Mouse (Mus musculus) forebrain, embryonic 14.5 days (tissue): ENCODE results near the gene Rtp2. TPM values are rescaled to one million over a fixed set of nuclear protein-coding genes. Genes with fewer than 3 reads are reported as not detected.
"Not testable (repeated sequence)": the region's sequence is repeated elsewhere in the genome, so short reads cannot be mapped to it uniquely, and the experiment has no call there.

Experiments used
- ATAC-seq: fragments of 200-750 bp; cut with Nextera tagmentation; 2 replicates; pipeline ENCODE4 v1.8.0; 2017; ENCODE audit warnings: mild to moderate bottlenecking, moderate library complexity
- DNase-seq: peaks from one replicate; pipeline ENCODE4 v3.0.0-alpha.2; 2015; ENCODE audit warnings: low spot score
- H3K27ac ChIP-seq: fragments of 300-500 bp; sonication (generic); 2 replicates; pipeline ENCODE4 v1.5.1; 2014; ENCODE audit warnings: low read depth, mild to moderate bottlenecking, control low read depth, low read length, moderate library complexity
- H3K27me3 ChIP-seq: fragments of 300-500 bp; sonication (generic); replicated peaks from 2 replicates; pipeline ENCODE4 v1.6.1; 2014; ENCODE audit warnings: low read length, control low read depth, mixed read lengths; ENCODE audit not compliant: control insufficient read depth, insufficient read depth
- H3K36me3 ChIP-seq: fragments of 300-500 bp; sonication (generic); 2 replicates; pipeline ENCODE4 v1.6.1; 2014; ENCODE audit warnings: low read length, control low read depth; ENCODE audit not compliant: control insufficient read depth, insufficient read depth
- H3K4me1 ChIP-seq: fragments of 300-500 bp; sonication (generic); 2 replicates; pipeline ENCODE4 v1.6.1; 2014; ENCODE audit warnings: antibody characterized with exemption, low read length, control low read depth; ENCODE audit not compliant: control insufficient read depth, insufficient read depth
- H3K4me2 ChIP-seq: fragments of 300-500 bp; sonication (generic); 2 replicates; pipeline ENCODE4 v1.6.1; 2014; ENCODE audit warnings: mild to moderate bottlenecking, control low read depth, low read length
- H3K4me3 ChIP-seq: fragments of 300-500 bp; sonication (generic); 2 replicates; pipeline ENCODE4 v1.5.1; 2014; ENCODE audit warnings: low read depth, low read length, control low read depth
- H3K9ac ChIP-seq: fragments of 300-500 bp; sonication (generic); 2 replicates; pipeline ENCODE4 v1.6.1; 2014; ENCODE audit warnings: mild to moderate bottlenecking, low read length, control low read depth, moderate library complexity
- H3K9me3 ChIP-seq: fragments of 300-500 bp; sonication (generic); replicated peaks from 2 replicates; pipeline ENCODE4 v1.6.1; 2016; ENCODE audit warnings: low read length, control low read depth, mixed read lengths; ENCODE audit not compliant: control insufficient read depth
- WGBS: fragments of 180-500 bp; shearing (Covaris S2); extraction: QIAGEN DNeasy Blood & Tissue Kit; methylation state at CpG from one replicate; pipeline ENCODE4 v1.1.7; 2014; 5-methylcytosine and 5-hydroxymethylcytosine counted together
- polyA plus RNA-seq: library from polyadenylated mRNA; unstranded; fragments of >200 nt; fragmentation: Nextera tagmentation; extraction: Ambion mirVana; gene quantifications from 2 replicates; pipeline ENCODE4 v1.2.1, GENCODE M21; 2014

The Rtp2 gene
- polyA plus RNA-seq, 1 experiment from 2014 or later: not detected

DNA sequence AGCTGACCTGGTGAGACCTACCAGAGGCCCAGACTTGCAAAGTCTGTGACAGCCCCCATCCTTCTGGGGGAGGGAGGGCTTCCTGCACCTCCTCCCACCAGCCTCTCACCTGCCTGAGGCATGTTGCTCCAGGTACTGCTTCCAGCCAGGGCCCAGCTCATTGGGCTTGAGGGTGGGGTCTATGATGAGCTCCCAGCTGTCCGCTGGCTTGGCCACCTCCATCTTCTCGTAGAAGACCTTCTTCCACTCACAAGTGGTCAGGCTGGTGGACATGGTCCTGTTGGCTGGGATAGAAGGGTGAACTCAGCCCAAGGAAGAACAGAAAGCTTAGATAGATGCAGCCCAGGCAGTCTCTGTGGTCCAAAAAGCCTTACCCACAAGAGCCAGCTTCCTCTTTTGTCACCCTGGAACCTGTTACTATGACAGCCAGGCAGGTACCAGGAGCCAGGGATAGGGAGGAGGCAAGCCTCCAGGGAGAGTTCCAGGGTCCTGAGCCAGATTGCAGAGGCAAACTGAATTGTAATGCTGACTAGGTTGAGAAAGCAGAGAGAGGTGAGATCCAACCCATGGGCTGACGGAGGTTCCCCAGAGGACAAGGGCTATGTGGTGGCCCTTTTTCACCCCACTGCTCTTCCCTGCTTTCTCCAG, 1.6 kb downstream of the Rtp2 start:
- no peak overlapping the region for H3K9ac ChIP-seq
- no peaks in the 10 kb centered on the region for H3K9me3 ChIP-seq
- no peak overlapping the region for H3K4me2 ChIP-seq
- no peak for DNase-seq
- H3K27me3 ChIP-seq: no peaks in the 10 kb centered on the region
- no peak overlapping the region for H3K27ac ChIP-seq
- no peak for ATAC-seq
- no peak overlapping the region for H3K4me3 ChIP-seq
- WGBS: 93% methylated on average over 3 of the region's 3 CpGs
- H3K36me3 ChIP-seq: no peaks in the 10 kb centered on the region
- H3K4me1 ChIP-seq: no peaks in the 10 kb centered on the region

DNA sequence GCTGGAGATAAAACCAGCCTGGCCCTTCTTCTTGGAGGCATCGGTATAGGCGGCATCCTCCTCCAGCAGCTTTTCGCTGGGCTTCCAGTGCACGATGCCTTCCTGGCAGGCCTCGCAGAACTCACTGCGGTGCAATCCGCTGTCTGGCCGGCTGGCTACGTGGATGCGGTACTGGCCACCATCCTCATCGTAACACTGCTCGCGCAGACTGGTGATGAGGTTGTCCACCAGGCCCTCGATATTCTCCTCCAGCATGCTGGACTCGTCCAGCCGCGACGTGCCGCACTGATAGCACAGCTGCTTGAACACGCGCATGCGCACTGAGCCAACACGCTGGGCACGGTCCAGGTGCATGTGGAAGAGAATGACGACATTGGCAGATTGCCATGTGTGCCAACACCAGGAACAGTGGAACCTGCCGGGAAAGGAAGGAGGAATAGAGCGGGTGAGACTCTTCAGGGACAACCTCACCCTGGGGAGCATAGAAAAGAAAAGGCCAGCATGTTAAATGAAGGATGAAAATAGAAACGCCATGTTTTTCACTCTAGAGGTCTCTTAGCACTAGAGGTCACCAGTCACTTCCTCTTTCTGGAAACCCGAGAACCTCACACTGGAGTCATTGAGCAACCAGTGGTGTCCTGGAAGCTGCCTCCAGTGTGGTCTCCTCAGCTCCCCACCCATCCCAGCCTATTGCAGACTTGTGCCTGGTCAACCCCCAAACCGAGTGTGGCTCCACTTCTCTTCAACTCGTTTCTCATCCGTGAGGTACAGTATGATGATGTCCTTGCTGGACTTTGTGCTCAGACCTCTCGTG, 4.7 kb downstream of the Rtp2 start:
- WGBS: 91% methylated on average over 33 of the region's 33 CpGs
- no peak for ATAC-seq

DNA sequence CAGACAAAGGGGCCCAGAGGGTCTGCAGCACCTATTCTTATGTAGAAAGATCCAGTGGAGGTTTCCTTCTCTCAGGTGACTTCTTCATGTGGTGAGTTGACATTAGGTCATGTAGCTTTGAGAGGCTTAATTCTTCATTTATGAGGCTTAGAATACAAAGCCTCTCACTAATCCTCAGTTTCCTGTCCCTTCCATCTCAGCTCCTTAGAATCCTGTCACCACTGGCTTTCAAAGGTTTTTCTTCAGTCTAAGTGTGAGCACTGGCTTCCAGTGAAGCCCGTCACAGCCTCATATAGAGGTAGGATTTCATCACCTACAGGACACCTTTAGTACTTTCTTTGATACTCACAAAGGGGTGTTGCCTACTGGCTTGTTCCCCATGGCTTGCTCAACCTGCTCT, 9.3 kb downstream of the Rtp2 start:
- 80% methylated on average over 1 of the region's 1 CpGs for WGBS
- H3K27me3 ChIP-seq: no peaks in the 10 kb centered on the region
- H3K27ac ChIP-seq: no peak overlapping the region
- H3K4me3 ChIP-seq: no peak overlapping the region
- DNase-seq (no peak), ATAC-seq (no peak)
- H3K4me1 ChIP-seq: no peaks in the 10 kb centered on the region
- H3K36me3 ChIP-seq: no peaks in the 10 kb centered on the region
- no peak overlapping the region for H3K9ac ChIP-seq
- H3K4me2 ChIP-seq: no peak overlapping the region
- H3K9me3 ChIP-seq: no peaks in the 10 kb centered on the region

More for the DNA sequence above, 4.7 kb downstream of the Rtp2 start:
- H3K4me2 ChIP-seq: no peak overlapping the region
- H3K27ac ChIP-seq: no peak overlapping the region
- no peak overlapping the region for H3K4me3 ChIP-seq
- H3K9me3 ChIP-seq: no peaks in the 10 kb centered on the region
- no peaks in the 10 kb centered on the region for H3K27me3 ChIP-seq
- H3K36me3 ChIP-seq: no peaks in the 10 kb centered on the region
- H3K4me1 ChIP-seq: no peaks in the 10 kb centered on the region
- no peak overlapping the region for H3K9ac ChIP-seq
- DNase-seq: no peak

DNA sequence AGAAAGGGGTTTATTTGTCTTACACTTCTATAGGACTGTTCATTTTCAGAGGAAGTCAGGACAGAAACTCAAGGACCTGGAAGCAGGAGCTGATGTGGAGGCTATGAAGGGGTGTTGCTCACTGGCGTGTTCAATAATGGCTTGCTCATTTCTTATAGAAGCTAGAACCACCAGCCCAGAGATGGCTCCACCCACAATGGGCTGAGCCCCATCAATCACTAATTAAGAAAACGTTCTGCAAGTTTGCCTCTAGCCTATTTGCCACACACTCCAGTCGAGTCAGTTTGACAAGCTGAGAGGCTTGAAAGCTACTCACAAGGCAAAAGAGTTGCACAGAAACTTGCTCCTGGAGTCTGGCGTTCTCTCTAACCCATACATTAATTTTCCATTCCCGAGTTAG, 10.5 kb downstream of the Rtp2 start:
- Histone ChIP-seq H3K9me3 (no peaks in the 10 kb centered on the region), H3K4me3 (no peak overlapping the region), H3K4me2 (no peak overlapping the region), H3K4me1 (no peaks in the 10 kb centered on the region), H3K36me3 (no peaks in the 10 kb centered on the region), H3K27me3 (no peaks in the 10 kb centered on the region), H3K9ac (no peak overlapping the region), H3K27ac (no peak overlapping the region)
- ATAC-seq (no peak), DNase-seq (no peak)
- WGBS: 61% methylated on average over 5 of the region's 5 CpGs

DNA sequence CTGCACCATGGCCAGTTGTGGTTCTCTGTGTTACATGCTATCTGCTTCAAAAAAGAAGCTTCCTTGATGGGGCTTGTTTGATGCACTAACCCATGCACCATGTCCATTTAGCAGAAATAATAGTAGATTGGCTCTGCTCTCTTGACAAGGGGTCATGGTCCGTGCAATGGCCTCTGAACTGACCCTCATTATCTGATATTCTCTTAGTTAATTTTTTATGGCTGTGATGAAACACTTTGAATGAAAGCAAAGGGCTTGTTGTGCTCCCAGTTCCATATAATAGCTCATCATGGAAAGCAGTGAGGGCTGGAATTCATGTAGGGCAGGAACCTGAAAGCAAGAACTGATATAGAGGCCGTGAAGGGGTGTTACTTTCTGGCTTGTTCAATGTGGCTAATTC, 12.8 kb downstream of the Rtp2 start:
- WGBS: 75% methylated on average over 2 of the region's 2 CpGs
- H3K27me3 ChIP-seq: no peaks in the 10 kb centered on the region
- no peaks in the 10 kb centered on the region for H3K4me1 ChIP-seq
- no peak for DNase-seq
- no peak for ATAC-seq
- no peak overlapping the region for H3K9ac ChIP-seq
- H3K27ac ChIP-seq: no peak overlapping the region
- no peak overlapping the region for H3K4me3 ChIP-seq
- no peaks in the 10 kb centered on the region for H3K36me3 ChIP-seq
- no peaks in the 10 kb centered on the region for H3K9me3 ChIP-seq
- no peak overlapping the region for H3K4me2 ChIP-seq

DNA sequence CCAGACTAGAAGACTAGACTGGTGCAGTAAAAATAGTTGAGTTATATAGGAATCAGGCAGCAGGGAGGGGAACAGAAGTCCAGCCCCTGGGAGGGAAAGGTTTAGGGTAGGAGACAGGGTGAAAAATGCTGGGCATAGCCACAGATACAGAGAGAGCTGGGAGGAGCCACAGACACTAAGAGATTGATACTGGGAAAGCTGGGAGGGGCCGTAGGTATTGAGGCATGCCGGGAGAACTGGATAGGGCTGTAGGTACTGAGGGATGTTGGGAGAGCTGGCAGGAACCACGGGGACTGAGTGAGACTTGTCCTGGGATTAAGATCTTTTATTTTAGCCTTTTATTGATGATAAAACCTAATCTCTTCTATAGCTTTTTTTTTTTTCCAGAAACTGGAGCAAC, 18.8 kb downstream of the Rtp2 start:
- no peaks in the 10 kb centered on the region for H3K27me3 ChIP-seq
- H3K4me1 ChIP-seq: no peaks in the 10 kb centered on the region
- no peaks in the 10 kb centered on the region for H3K36me3 ChIP-seq
- no peak overlapping the region for H3K4me2 ChIP-seq
- H3K9ac ChIP-seq: no peak overlapping the region
- H3K9me3 ChIP-seq: no peaks in the 10 kb centered on the region
- H3K27ac ChIP-seq: no peak overlapping the region
- H3K4me3 ChIP-seq: no peak overlapping the region
- ATAC-seq (no peak), DNase-seq (no peak)
- 39% methylated on average over 3 of the region's 3 CpGs for WGBS

DNA sequence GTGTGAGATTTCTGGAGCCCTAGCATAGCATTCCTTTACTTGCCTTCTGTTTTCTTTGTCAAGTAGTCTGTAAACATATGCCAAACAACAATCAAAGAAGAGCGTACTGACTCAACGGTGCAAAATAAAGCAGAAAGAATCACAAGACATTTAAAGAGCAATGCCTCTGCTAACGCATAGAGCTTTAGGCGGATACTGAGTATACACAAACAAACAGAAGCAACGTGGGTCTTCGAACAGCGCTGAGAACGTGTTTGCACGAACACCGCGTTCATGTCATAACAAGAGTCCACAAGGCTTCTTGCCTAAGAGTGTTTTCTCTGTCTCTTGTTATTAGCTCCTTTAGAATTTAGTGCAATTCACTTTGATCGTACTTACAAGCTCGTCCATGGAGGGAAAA, 19.5 kb downstream of the Rtp2 start:
- H3K9ac ChIP-seq: no peak overlapping the region
- no peaks in the 10 kb centered on the region for H3K27me3 ChIP-seq
- no peak overlapping the region for H3K27ac ChIP-seq
- no peak for ATAC-seq
- H3K4me3 ChIP-seq: no peak overlapping the region
- 80% methylated on average over 13 of the region's 13 CpGs for WGBS
- no peaks in the 10 kb centered on the region for H3K36me3 ChIP-seq
- H3K4me1 ChIP-seq: no peaks in the 10 kb centered on the region
- H3K4me2 ChIP-seq: no peak overlapping the region
- no peak for DNase-seq
- H3K9me3 ChIP-seq: no peaks in the 10 kb centered on the region

DNA sequence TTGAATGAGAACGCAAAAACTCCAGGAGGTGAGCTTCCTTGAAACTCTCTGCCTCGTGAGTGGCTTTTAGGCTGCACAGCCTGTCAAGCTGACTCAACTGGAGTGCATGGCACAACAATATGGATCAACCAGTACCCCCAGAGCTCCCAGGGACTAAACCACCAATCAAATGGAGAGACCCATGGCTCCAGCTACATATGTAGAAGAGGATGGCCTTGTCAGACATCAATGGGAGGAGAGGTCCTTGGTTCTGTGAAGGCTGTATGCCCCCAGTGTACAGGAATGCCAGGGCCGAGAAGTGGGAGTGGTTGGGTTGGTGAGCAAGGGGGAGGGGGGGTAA, 23.2 kb downstream of the Rtp2 start:
- not testable (repeated sequence) for H3K4me2 ChIP-seq
- 86% methylated on average over 3 of the region's 3 CpGs for WGBS

More for the DNA sequence above, 23.2 kb downstream of the Rtp2 start:
- not testable (repeated sequence) for ATAC-seq, H3K9me3 ChIP-seq, DNase-seq, H3K9ac ChIP-seq, H3K4me1 ChIP-seq, H3K27ac ChIP-seq, H3K36me3 ChIP-seq, H3K4me3 ChIP-seq, H3K27me3 ChIP-seq
